Mouse (Mus musculus): ENCODE results near the gene Aars2. TPM values are rescaled to one million over a fixed set of nuclear protein-coding genes. Genes with fewer than 3 reads are reported as not detected.

Aars2 gene
- polyA plus RNA-seq, 1 experiment from 2014 or later: 19.4 TPM

DNA sequence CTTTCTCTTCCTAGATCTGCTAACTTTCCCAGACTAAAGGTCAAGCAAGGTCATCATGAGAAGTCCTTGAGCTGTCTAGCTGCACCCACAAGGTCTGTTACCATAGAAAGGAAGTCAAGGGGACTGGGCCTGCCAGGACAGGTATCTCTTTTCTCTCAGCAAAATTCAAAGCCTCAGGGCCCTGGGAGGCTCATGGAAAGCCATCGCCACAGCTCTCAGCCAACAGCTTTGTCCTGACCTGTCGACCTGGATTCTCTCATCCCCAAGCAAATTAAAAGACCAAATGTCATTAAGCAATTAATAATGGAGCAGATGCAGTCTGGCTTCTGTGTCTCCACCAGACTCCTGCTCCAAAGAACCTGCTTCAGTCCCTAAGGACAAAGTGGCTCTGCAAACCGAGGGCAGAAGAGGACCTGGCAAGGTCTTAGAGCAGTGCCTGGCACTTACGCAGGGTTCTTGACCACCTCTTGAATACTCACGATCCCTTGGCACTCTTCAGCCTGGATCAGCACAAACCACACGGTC, 638 bp upstream of the Aars2 start:
- ATAC-seq (replicated peaks; ENCODE audit: low FRiP score) (no peak), DNase-seq (ENCODE audit: low spot score) (no peak)
- Histone ChIP-seq H3K4me1 (replicated peaks; ENCODE audit: control insufficient read depth, insufficient read depth, low read length) (peaks cover 6% of the 10 kb centered on the region; the same call in 1 of the 2 replicates), H3K9ac (ENCODE audit: low read depth, low read length) (no peak overlapping the region), H3K36me3 (ENCODE audit: control insufficient read depth, insufficient read depth, low read length) (peaks cover 4% of the 10 kb centered on the region; the same call in 1 of the 2 replicates), H3K4me2 (no peak overlapping the region; the same call in 1 of the 2 replicates), H3K27ac (ENCODE audit: low read depth, low read length) (no peak overlapping the region), H3K27me3 (replicated peaks; ENCODE audit: control insufficient read depth, insufficient read depth, low read length) (no peaks in the 10 kb centered on the region), H3K9me3 (ENCODE audit: control insufficient read depth, low read length) (no peaks in the 10 kb centered on the region), H3K4me3 (ENCODE audit: low read depth, low read length) (no peak overlapping the region)
- 72% methylated on average over 6 of the region's 6 CpGs for WGBS

DNA sequence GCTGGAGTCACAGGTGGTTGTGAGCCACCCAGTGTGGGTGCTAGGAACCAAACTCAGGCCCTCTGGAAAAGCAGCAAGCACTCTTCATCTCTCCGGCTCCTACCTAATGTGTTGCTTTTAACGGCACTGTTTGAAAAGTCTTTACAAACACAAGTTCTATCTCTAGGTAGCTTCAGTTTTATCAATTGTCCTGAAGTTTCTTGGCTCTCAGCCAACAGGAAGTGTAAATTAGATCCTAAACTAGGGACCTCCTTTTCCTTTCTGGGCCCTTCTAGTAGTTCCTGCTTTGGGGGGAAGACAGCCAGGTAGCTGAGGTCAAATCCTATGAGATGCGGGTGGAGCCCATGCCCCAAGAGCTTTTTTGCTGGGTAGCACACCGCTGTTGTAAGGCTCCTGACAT, 4.2 kb downstream of the Aars2 start:
- 92% methylated on average over 4 of the region's 4 CpGs for WGBS
- Histone ChIP-seq H3K4me1 (replicated peaks; ENCODE audit: control insufficient read depth, insufficient read depth, low read length) (peaks cover 7% of the 10 kb centered on the region; the same call in 1 of the 2 replicates), H3K27me3 (replicated peaks; ENCODE audit: control insufficient read depth, insufficient read depth, low read length) (no peaks in the 10 kb centered on the region), H3K27ac (ENCODE audit: low read depth, low read length) (no peak overlapping the region), H3K4me3 (ENCODE audit: low read depth, low read length) (no peak overlapping the region), H3K9ac (ENCODE audit: low read depth, low read length) (no peak overlapping the region), H3K4me2 (no peak overlapping the region), H3K9me3 (ENCODE audit: control insufficient read depth, low read length) (no peaks in the 10 kb centered on the region), H3K36me3 (ENCODE audit: control insufficient read depth, insufficient read depth, low read length) (peaks cover 4% of the 10 kb centered on the region; the same call in 1 of the 2 replicates)
- no peak for DNase-seq (ENCODE audit: low spot score)
- ATAC-seq (replicated peaks; ENCODE audit: low FRiP score): no peak

DNA sequence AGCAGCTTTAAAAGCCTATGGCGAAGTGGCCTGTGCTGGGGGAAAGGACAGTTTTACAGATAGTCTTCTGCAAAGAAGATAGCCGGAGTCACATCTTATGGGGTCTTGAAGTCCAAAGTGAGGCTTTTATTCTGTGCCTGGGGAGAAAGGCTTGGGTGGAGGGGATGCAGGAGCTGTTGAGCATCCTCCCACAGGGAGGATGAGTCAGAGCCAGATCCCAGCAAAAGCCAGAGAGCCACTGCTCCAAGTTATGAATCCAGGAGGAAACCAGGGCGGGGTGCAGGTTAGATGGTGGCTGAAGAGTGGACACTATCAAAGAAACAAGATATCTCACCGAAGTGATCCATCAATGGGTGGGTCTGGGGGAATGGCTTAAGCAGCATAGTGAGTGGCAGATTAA, 5.1 kb downstream of the Aars2 start:
- Histone ChIP-seq H3K9ac (ENCODE audit: low read depth, low read length) (no peak overlapping the region), H3K4me1 (replicated peaks; ENCODE audit: control insufficient read depth, insufficient read depth, low read length) (peaks cover 9% of the 10 kb centered on the region; the same call in 1 of the 2 replicates), H3K9me3 (ENCODE audit: control insufficient read depth, low read length) (no peaks in the 10 kb centered on the region), H3K36me3 (ENCODE audit: control insufficient read depth, insufficient read depth, low read length) (peaks cover 4% of the 10 kb centered on the region; the same call in 1 of the 2 replicates), H3K27me3 (replicated peaks; ENCODE audit: control insufficient read depth, insufficient read depth, low read length) (no peaks in the 10 kb centered on the region), H3K27ac (ENCODE audit: low read depth, low read length) (no peak overlapping the region), H3K4me3 (ENCODE audit: low read depth, low read length) (no peak overlapping the region), H3K4me2 (no peak overlapping the region)
- 78% methylated on average over 4 of the region's 4 CpGs for WGBS
- ATAC-seq (replicated peaks; ENCODE audit: low FRiP score): no peak
- no peak for DNase-seq (ENCODE audit: low spot score)

DNA sequence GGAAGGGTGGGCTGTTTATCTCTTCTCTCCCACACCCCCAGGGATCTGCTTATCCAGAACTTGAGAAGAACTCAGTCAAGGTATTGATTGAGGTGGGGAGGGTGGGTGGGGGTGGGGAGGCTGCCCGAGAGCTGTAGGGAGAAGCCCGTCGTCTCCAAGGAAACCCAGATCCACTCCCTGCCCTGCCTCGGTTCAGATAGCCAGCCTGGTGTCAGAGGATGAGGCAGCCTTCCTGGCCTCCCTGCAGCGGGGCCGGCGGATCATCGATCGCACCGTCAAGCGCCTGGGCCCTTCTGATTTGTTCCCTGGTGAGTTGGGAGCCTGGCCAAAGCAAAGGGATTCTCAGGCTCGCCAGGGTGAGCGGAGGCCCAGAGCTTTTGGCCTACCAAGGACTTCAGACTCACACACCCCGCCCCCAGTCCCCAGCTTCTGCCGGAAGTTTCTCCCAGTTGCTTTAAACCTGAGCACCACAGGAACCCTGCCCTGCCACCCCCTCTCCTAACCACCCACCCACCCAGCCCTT, 8.6 kb downstream of the Aars2 start:
- WGBS: 47% methylated on average over 15 of the region's 15 CpGs
- H3K4me2 ChIP-seq: no peak overlapping the region
- no peak overlapping the region for H3K27ac ChIP-seq (ENCODE audit: low read depth, low read length)
- no peaks in the 10 kb centered on the region for H3K27me3 ChIP-seq (replicated peaks; ENCODE audit: control insufficient read depth, insufficient read depth, low read length)
- H3K9me3 ChIP-seq (ENCODE audit: control insufficient read depth, low read length): no peaks in the 10 kb centered on the region
- no peak overlapping the region for H3K4me3 ChIP-seq (ENCODE audit: low read depth, low read length)
- DNase-seq (ENCODE audit: low spot score) (no peak), ATAC-seq (replicated peaks; ENCODE audit: low FRiP score) (no peak; the same call in 1 of the 2 replicates)
- H3K9ac ChIP-seq (ENCODE audit: low read depth, low read length): no peak overlapping the region
- peaks cover 10% of the 10 kb centered on the region for H3K4me1 ChIP-seq (replicated peaks; ENCODE audit: control insufficient read depth, insufficient read depth, low read length)
- 0 out of 2 replicates have a peak, but pooled peaks cover 6% of the 10 kb centered on the region for H3K36me3 ChIP-seq (ENCODE audit: control insufficient read depth, insufficient read depth, low read length)

DNA sequence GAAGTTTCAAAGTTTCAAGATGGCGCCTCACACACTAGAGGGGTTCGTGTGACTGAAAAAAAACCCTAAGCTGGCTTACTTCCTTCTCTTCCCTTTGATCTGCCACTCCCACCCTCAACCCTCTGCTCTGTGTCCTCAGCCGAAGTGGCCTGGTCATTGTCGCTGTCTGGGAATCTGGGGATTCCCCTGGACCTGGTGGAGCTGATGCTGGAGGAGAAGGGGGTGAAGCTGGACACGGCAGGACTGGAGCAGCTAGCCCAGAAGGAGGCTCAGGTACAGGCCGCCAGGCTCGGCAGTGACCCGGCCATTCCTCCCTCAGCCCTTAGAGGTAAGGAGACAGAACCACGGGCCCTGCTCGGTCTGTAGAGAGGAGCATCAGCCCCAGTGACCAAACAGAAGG, 9.2 kb downstream of the Aars2 start:
- 84% methylated on average over 10 of the region's 10 CpGs for WGBS
- Histone ChIP-seq H3K36me3 (ENCODE audit: control insufficient read depth, insufficient read depth, low read length) (0 out of 2 replicates have a peak, but pooled peaks cover 6% of the 10 kb centered on the region), H3K27me3 (replicated peaks; ENCODE audit: control insufficient read depth, insufficient read depth, low read length) (no peaks in the 10 kb centered on the region)

DNA sequence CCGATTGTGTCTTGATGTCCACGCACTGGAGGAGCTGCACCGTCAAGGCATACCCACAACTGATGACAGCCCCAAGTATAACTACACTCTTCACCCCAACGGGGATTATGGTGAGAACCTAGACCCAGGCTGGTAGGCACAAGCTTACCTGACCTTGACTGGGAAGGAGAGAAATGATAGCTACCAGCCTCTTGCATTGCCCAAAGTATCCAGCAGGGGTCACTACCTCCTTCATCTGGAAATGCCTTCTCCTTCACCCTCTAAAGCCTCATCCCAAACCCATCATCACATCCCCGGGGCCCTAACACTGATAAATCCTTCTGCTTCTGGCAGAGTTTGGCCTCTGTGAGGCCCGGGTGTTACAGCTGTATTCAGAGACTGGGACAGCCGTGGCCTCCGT, 9.8 kb downstream of the Aars2 start:
- peaks cover 10% of the 10 kb centered on the region for H3K4me1 ChIP-seq (replicated peaks; ENCODE audit: control insufficient read depth, insufficient read depth, low read length)
- H3K27me3 ChIP-seq (replicated peaks; ENCODE audit: control insufficient read depth, insufficient read depth, low read length): no peaks in the 10 kb centered on the region
- no peak overlapping the region for H3K4me2 ChIP-seq
- peak; percentile 62 for DNase-seq (ENCODE audit: low spot score)
- no peak overlapping the region for H3K27ac ChIP-seq (ENCODE audit: low read depth, low read length)
- H3K4me3 ChIP-seq (ENCODE audit: low read depth, low read length): no peak overlapping the region
- 51% methylated on average over 8 of the region's 8 CpGs for WGBS
- H3K9me3 ChIP-seq (ENCODE audit: control insufficient read depth, low read length): no peaks in the 10 kb centered on the region
- H3K9ac ChIP-seq (ENCODE audit: low read depth, low read length): no peak overlapping the region
- H3K36me3 ChIP-seq (ENCODE audit: control insufficient read depth, insufficient read depth, low read length): 0 out of 2 replicates have a peak, but pooled peaks cover 6% of the 10 kb centered on the region
- ATAC-seq (replicated peaks; ENCODE audit: low FRiP score): 0 out of 2 replicates have a peak, but pooled peaks have one; percentile 5

More for the DNA sequence above, 9.2 kb downstream of the Aars2 start:
- Histone ChIP-seq H3K9me3 (ENCODE audit: control insufficient read depth, low read length) (no peaks in the 10 kb centered on the region), H3K9ac (ENCODE audit: low read depth, low read length) (no peak overlapping the region), H3K4me1 (replicated peaks; ENCODE audit: control insufficient read depth, insufficient read depth, low read length) (peaks cover 10% of the 10 kb centered on the region), H3K4me3 (ENCODE audit: low read depth, low read length) (no peak overlapping the region), H3K27ac (ENCODE audit: low read depth, low read length) (no peak overlapping the region), H3K4me2 (no peak overlapping the region)
- DNase-seq (ENCODE audit: low spot score) (no peak), ATAC-seq (replicated peaks; ENCODE audit: low FRiP score) (no peak)

DNA sequence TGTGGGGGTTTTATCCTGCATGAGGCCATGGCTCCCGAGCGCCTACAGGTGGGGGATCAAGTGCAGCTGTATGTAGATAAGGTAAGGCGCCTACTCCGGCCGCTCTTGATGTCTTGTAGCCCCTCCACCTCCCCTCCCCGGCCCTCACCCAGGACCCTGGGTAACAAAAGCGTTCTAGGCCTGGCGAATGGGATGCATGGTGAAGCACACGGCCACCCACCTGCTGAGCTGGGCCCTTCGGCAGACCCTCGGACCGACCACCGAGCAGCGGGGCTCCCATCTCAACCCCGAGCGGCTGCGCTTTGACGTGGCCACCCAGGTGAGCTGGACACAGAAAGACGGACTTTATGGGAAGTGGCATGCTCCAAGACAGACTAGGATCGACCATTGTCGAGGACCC, 10.5 kb downstream of the Aars2 start:
- Histone ChIP-seq H3K4me1 (replicated peaks; ENCODE audit: control insufficient read depth, insufficient read depth, low read length) (peaks cover 10% of the 10 kb centered on the region), H3K9me3 (ENCODE audit: control insufficient read depth, low read length) (no peaks in the 10 kb centered on the region), H3K4me3 (ENCODE audit: low read depth, low read length) (no peak overlapping the region), H3K9ac (ENCODE audit: low read depth, low read length) (no peak overlapping the region), H3K27me3 (replicated peaks; ENCODE audit: control insufficient read depth, insufficient read depth, low read length) (no peaks in the 10 kb centered on the region), H3K4me2 (no peak overlapping the region), H3K36me3 (ENCODE audit: control insufficient read depth, insufficient read depth, low read length) (0 out of 2 replicates have a peak, but pooled peaks cover 6% of the 10 kb centered on the region), H3K27ac (ENCODE audit: low read depth, low read length) (no peak overlapping the region)
- WGBS: 90% methylated on average over 21 of the region's 21 CpGs
- DNase-seq (ENCODE audit: low spot score) (no peak), ATAC-seq (replicated peaks; ENCODE audit: low FRiP score) (no peak)

DNA sequence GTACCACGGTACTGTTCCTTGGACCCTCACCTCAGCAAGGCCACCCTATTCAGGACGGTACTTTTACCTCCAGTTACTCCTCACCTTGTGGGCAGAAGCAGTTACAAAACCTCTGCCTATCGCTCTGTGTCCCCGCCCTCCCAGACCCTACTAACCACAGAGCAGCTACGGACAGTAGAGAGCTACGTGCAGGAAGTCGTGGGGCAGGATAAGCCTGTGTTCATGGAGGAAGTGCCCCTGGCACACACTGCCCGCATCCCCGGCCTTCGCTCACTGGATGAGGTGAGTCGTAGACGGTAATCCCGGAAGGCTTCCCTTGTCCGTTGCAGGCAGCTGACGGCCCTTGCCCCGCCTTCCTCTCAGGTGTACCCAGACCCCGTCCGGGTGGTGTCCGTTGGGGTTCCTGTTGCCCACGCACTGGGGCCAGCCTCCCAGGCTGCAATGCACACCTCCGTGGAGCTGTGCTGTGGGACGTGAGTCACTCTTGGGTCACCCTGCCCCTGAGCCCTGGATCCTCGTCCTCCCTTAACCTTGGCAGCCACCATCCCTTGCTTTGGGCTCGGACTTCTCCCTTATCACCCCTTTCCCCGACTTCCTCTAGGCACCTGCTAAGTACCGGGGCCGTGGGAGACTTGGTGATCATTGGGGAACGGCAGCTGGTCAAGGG, 11.0 kb downstream of the Aars2 start:
- no peaks in the 10 kb centered on the region for H3K27me3 ChIP-seq (replicated peaks; ENCODE audit: control insufficient read depth, insufficient read depth, low read length)
- H3K9me3 ChIP-seq (ENCODE audit: control insufficient read depth, low read length): no peaks in the 10 kb centered on the region
- no peak overlapping the region for H3K4me3 ChIP-seq (ENCODE audit: low read depth, low read length)
- H3K36me3 ChIP-seq (ENCODE audit: control insufficient read depth, insufficient read depth, low read length): 0 out of 2 replicates have a peak, but pooled peaks cover 6% of the 10 kb centered on the region
- no peak overlapping the region for H3K27ac ChIP-seq (ENCODE audit: low read depth, low read length)
- no peak for ATAC-seq (replicated peaks; ENCODE audit: low FRiP score)
- H3K9ac ChIP-seq (ENCODE audit: low read depth, low read length): no peak overlapping the region
- WGBS: 64% methylated on average over 28 of the region's 28 CpGs
- H3K4me1 ChIP-seq (replicated peaks; ENCODE audit: control insufficient read depth, insufficient read depth, low read length): peaks cover 15% of the 10 kb centered on the region
- no peak for DNase-seq (ENCODE audit: low spot score)
- no peak overlapping the region for H3K4me2 ChIP-seq
